Mouse (Mus musculus): ENCODE measurements at regions not wholly inside any gene's neighbourhood (a gene's known extent, or its start where the extent isn't known, plus 50 kb on each side); places are given as distances from the start of the nearest gene placed in this dataset.
A peak's percentile ranks its signal among the peaks of the same experiment; 100 is the strongest.

DNA sequence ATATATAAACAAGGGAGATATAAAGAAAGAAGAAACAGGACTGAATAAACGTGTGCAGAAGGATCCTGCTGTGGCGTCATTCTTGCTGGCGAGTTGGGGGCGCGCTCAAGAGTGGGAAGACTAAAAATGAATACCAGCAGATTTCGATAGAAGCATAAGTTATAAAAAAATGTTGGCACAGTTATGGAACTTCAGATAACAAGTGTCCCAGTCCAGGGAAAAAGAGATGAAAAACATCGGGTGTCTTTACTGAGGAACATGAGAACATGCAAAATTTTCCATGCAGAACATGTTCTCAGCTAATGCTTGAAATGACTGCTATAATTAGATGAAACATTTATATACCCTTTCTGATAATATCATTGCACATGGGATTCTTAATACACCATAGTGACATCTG, 1587.3 kb upstream of the Cdh20 start:
- intact Hi-C loops (cut with DNase I), result loop anchor here (10.0 kb wide), 1 partner anchor 174 kb away; no protein-coding TSS in a partner anchor
- DNase-seq (ENCODE audit: extremely low spot score in 1 of 2, low spot score in 2 of 2), result peak in 1 of 2 experiments; percentile 6

More for the DNA sequence above, 1587.3 kb upstream of the Cdh20 start:
- Histone ChIP-seq H3K27ac (no peak overlapping the region), H3K4me3 (no peak overlapping the region)
- TF ChIP-seq CTCF (IDR thresholded peaks at IDR 0.05), result no peak

All from left cerebral cortex, adult 2 months (tissue).